Mouse (Mus musculus): ENCODE data around the gene Crtc1.

- TF ChIP-seq POLR2A (IDR thresholded peaks at IDR 0.05; ENCODE audit: borderline replicate concordance, extremely low read depth, low read depth, low read length) (no peak), CTCF (IDR thresholded peaks at IDR 0.05; ENCODE audit: insufficient read depth, low read length) (no peak)
These were observed 17.6 kb upstream of the Crtc1 start for GRCm38 (mm10) chr8:70456996-70457395.
